Mouse (Mus musculus) bone marrow, adult 2 months (tissue): Measurements from ENCODE around the gene Robo2.

Experiments used
- CTCF ChIP-seq: fragments of 200-500 bp; IDR thresholded peaks from 2 replicates; pipeline ENCODE4 v1.5.1; 2011; ENCODE audit warnings: low read length, control low read depth; ENCODE audit not compliant: control insufficient read depth, insufficient read depth
- POLR2A ChIP-seq: fragments of 200-500 bp; IDR thresholded peaks from 2 replicates; pipeline ENCODE4 v1.6.1; 2011; ENCODE audit warnings: low read depth, mild to moderate bottlenecking, control low read depth, low read length, borderline replicate concordance; ENCODE audit not compliant: control insufficient read depth

GRCm38 (mm10) chr16:73874991-73875390 lies 536.6 kb downstream of the Robo2 start:
- no peak for TF ChIP-seq POLR2A
- no peak for TF ChIP-seq CTCF
